Mouse (Mus musculus) brown adipose tissue, adult 24 weeks (tissue): ENCODE measurements around the gene Gpr135. TPM values are rescaled to one million over a fixed set of nuclear protein-coding genes. Genes with fewer than 3 reads are reported as not detected.
"Not testable (repeated sequence)": the region's sequence is repeated elsewhere in the genome, so short reads cannot be mapped to it uniquely, and the experiment has no call there.

ENCODE experiments used
- H3K27ac ChIP-seq: fragments of 200-500 bp; replicated peaks from 2 replicates; pipeline ENCODE4 v1.5.1; 2012; ENCODE audit warnings: low read depth, mild to moderate bottlenecking, low read length
- H3K4me1 ChIP-seq: fragments of 200-500 bp; 2 replicates; pipeline ENCODE4 v1.6.1; 2012; ENCODE audit warnings: low read length, mixed read lengths; ENCODE audit not compliant: control insufficient read depth, insufficient read depth, insufficient read length
- H3K4me3 ChIP-seq: fragments of 200-500 bp; 2 replicates; pipeline ENCODE4 v1.5.1; 2012; ENCODE audit warnings: low read depth, mild to moderate bottlenecking, low read length, moderate library complexity; ENCODE audit not compliant: insufficient read depth
- polyA plus RNA-seq: library from polyadenylated mRNA; stranded (reverse); fragments of >200 nt; gene quantifications from 2 replicates; pipeline ENCODE4 v1.2.4, GENCODE M21; 2012; ENCODE audit not compliant: missing spikeins, insufficient read depth, insufficient read length

Gpr135 gene
- polyA plus RNA-seq, 1 experiment = 4.0 TPM

- Histone ChIP-seq H3K4me1 (peaks cover 6% of the 10 kb centered on the region; the same call in 1 of the 2 replicates), H3K4me3 (peak overlapping the region; percentile 17), H3K27ac (no peak overlapping the region)
Observed at GRCm38 (mm10) chr12:72082370-72082769, 11.4 kb upstream of the Gpr135 start.

- Histone ChIP-seq H3K4me1 (peaks cover 6% of the 10 kb centered on the region; the same call in 1 of the 2 replicates), H3K27ac (no peak overlapping the region), H3K4me3 (no peak overlapping the region)
Observed at GRCm38 (mm10) chr12:72081961-72082360, 11.0 kb upstream of the Gpr135 start.

- Histone ChIP-seq H3K27ac (peak overlapping the region; percentile 31), H3K4me3 (no peak overlapping the region), H3K4me1 (0 out of 2 replicates have a peak, but pooled peaks cover 2% of the 10 kb centered on the region)
Observed at GRCm38 (mm10) chr12:72078248-72078647, 7.3 kb upstream of the Gpr135 start.

- H3K4me1 ChIP-seq = no peaks in the 10 kb centered on the region; the same call in 1 of the 2 replicates
- peak overlapping the region; percentile 51 for H3K4me3 ChIP-seq
- H3K27ac ChIP-seq = no peak overlapping the region
Observed at GRCm38 (mm10) chr12:72069626-72070326, 1.1 kb downstream of the Gpr135 start.

GRCm38 (mm10) chr12:72057780-72058179, 13.1 kb downstream of the Gpr135 start:
- Histone ChIP-seq H3K4me1 (no peaks in the 10 kb centered on the region), H3K27ac (no peak overlapping the region), H3K4me3 (no peak overlapping the region)

- no peak overlapping the region for H3K27ac ChIP-seq
- H3K4me3 ChIP-seq = no peak overlapping the region
- no peaks in the 10 kb centered on the region for H3K4me1 ChIP-seq
Observed at GRCm38 (mm10) chr12:72053851-72054250, 17.1 kb downstream of the Gpr135 start.

GRCm38 (mm10) chr12:72053303-72053702, 17.6 kb downstream of the Gpr135 start:
- H3K4me1 ChIP-seq = no peaks in the 10 kb centered on the region
- no peak overlapping the region for H3K27ac ChIP-seq
- H3K4me3 ChIP-seq = no peak overlapping the region

- no peak overlapping the region for H3K27ac ChIP-seq
- H3K4me3 ChIP-seq = no peak overlapping the region
- H3K4me1 ChIP-seq = no peaks in the 10 kb centered on the region
Observed at GRCm38 (mm10) chr12:72052571-72052970, 18.4 kb downstream of the Gpr135 start.

- Histone ChIP-seq H3K4me1 (no peaks in the 10 kb centered on the region), H3K27ac (no peak overlapping the region), H3K4me3 (no peak overlapping the region)
Observed at GRCm38 (mm10) chr12:72050821-72051220, 20.1 kb downstream of the Gpr135 start.

- H3K4me3 ChIP-seq, H3K4me1 ChIP-seq, H3K27ac ChIP-seq: not testable (repeated sequence)
Observed at GRCm38 (mm10) chr12:72050156-72050555, 20.8 kb downstream of the Gpr135 start.

- no peak overlapping the region for H3K4me3 ChIP-seq
- no peak overlapping the region for H3K27ac ChIP-seq
- H3K4me1 ChIP-seq = no peaks in the 10 kb centered on the region
Observed at GRCm38 (mm10) chr12:72047513-72047912, 23.4 kb downstream of the Gpr135 start.

- H3K4me1 ChIP-seq = no peaks in the 10 kb centered on the region
- no peak overlapping the region for H3K27ac ChIP-seq
- no peak overlapping the region for H3K4me3 ChIP-seq
Observed at GRCm38 (mm10) chr12:72041238-72041637, 29.7 kb downstream of the Gpr135 start.

- H3K27ac ChIP-seq = no peak overlapping the region
Observed at GRCm38 (mm10) chr12:72039501-72039900, 31.4 kb downstream of the Gpr135 start.

GRCm38 (mm10) chr12:72038866-72039265, 32.1 kb downstream of the Gpr135 start:
- H3K4me1 ChIP-seq = no peaks in the 10 kb centered on the region
- H3K4me3 ChIP-seq = no peak overlapping the region
- H3K27ac ChIP-seq = no peak overlapping the region

More at GRCm38 (mm10) chr12:72039501-72039900, 31.4 kb downstream of the Gpr135 start:
- H3K4me1 ChIP-seq = no peaks in the 10 kb centered on the region
- no peak overlapping the region for H3K4me3 ChIP-seq

GRCm38 (mm10) chr12:72037049-72037448, 33.9 kb downstream of the Gpr135 start:
- Histone ChIP-seq H3K4me1 (no peaks in the 10 kb centered on the region), H3K27ac (no peak overlapping the region), H3K4me3 (no peak overlapping the region)

GRCm38 (mm10) chr12:72036097-72036661, 34.7 kb downstream of the Gpr135 start:
- H3K4me3 ChIP-seq = no peak overlapping the region
- H3K27ac ChIP-seq = no peak overlapping the region
- H3K4me1 ChIP-seq = no peaks in the 10 kb centered on the region
